Mouse (Mus musculus) liver, embryonic 11.5 days (tissue): Measurements from ENCODE around the gene Iqub. TPM values are rescaled to one million over a fixed set of nuclear protein-coding genes. Genes with fewer than 3 reads are reported as not detected.

Experiments
- ATAC-seq: fragments of 200-750 bp; cut with Nextera tagmentation; replicated peaks from 2 replicates; pipeline ENCODE4 v1.8.0; 2017; ENCODE audit warnings: moderate number of reproducible peaks, mild to moderate bottlenecking, moderate TSS enrichment, moderate library complexity; ENCODE audit not compliant: low FRiP score
- DNase-seq: peaks from one replicate; pipeline ENCODE4 v3.0.0-alpha.2; 2017; ENCODE audit warnings: low spot score
- H3K27ac ChIP-seq: fragments of 300-500 bp; sonication (generic); 2 replicates; pipeline ENCODE4 v1.5.1; 2014; ENCODE audit warnings: mild to moderate bottlenecking, low read depth, low read length, control low read depth
- H3K27me3 ChIP-seq: fragments of 300-500 bp; sonication (generic); replicated peaks from 2 replicates; pipeline ENCODE4 v1.6.1; 2014; ENCODE audit warnings: low read length, mixed read lengths; ENCODE audit not compliant: control insufficient read depth, insufficient read depth
- H3K36me3 ChIP-seq: fragments of 300-500 bp; sonication (generic); 2 replicates; pipeline ENCODE4 v1.6.1; 2014; ENCODE audit warnings: mild to moderate bottlenecking, low read length, moderate library complexity, mixed read lengths; ENCODE audit not compliant: control insufficient read depth, insufficient read depth
- H3K4me1 ChIP-seq: fragments of 300-500 bp; sonication (generic); replicated peaks from 2 replicates; pipeline ENCODE4 v1.6.1; 2014; ENCODE audit warnings: low read length, mixed read lengths; ENCODE audit not compliant: control insufficient read depth, insufficient read depth
- H3K4me2 ChIP-seq: fragments of 300-500 bp; sonication (generic); 2 replicates; pipeline ENCODE4 v1.6.1; 2014; ENCODE audit warnings: mild to moderate bottlenecking, control low read depth, moderate library complexity
- H3K4me3 ChIP-seq: fragments of 300-500 bp; sonication (generic); 2 replicates; pipeline ENCODE4 v1.5.1; 2014; ENCODE audit warnings: low read depth, low read length, control low read depth
- H3K9ac ChIP-seq: fragments of 300-500 bp; sonication (generic); 2 replicates; pipeline ENCODE4 v1.6.1; 2014; ENCODE audit warnings: low read depth, low read length, control low read depth
- H3K9me3 ChIP-seq: fragments of 300-500 bp; sonication (generic); 2 replicates; pipeline ENCODE4 v1.6.1; 2016; ENCODE audit warnings: low read length, inconsistent platforms, mixed read lengths; ENCODE audit not compliant: control insufficient read depth
- WGBS: fragments of 180-500 bp; shearing (Covaris S2); extraction: QIAGEN DNeasy Blood & Tissue Kit; methylation state at CpG from one replicate; pipeline ENCODE4 v1.1.7; 2014; 5-methylcytosine and 5-hydroxymethylcytosine counted together
- polyA plus RNA-seq: library from polyadenylated mRNA; unstranded; fragments of >200 nt; fragmentation: Nextera tagmentation; extraction: Ambion mirVana; gene quantifications from 2 replicates; pipeline ENCODE4 v1.2.1, GENCODE M21; 2014

Iqub gene
- polyA plus RNA-seq, 1 experiment from 2014 or later: not detected

DNA sequence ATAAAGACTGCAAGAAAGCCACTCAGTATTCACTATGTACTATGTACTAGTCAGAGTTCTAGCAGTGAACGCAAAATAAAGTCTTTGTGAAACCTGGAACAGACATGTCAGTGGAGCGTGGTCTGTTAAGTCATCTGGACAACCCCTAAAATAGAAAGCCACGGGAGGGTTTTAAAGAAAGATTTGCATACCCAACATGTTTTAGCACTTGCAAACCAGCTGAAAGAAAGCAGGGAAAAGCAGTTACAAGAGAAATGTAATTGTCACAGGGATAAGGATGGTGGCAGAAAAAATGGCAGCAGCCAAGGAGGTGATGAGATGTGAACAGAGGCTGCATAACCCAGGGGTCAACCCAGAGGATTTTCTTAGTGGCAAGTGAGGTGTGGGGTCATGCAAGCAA is 10.8 kb upstream of the Iqub start:
- H3K27ac ChIP-seq: no peak overlapping the region
- 88% methylated on average over 3 of the region's 3 CpGs for WGBS
- no peaks in the 10 kb centered on the region; the same call in 1 of the 2 replicates for H3K4me1 ChIP-seq
- H3K4me2 ChIP-seq: peak overlapping the region; percentile 74; the same call in 1 of the 2 replicates
- H3K9me3 ChIP-seq: no peaks in the 10 kb centered on the region
- H3K27me3 ChIP-seq: no peaks in the 10 kb centered on the region
- no peak overlapping the region for H3K9ac ChIP-seq
- no peak for ATAC-seq
- no peak for DNase-seq
- peaks cover 4% of the 10 kb centered on the region; the same call in 1 of the 2 replicates for H3K36me3 ChIP-seq
- peak overlapping the region; percentile 67; the same call in 1 of the 2 replicates for H3K4me3 ChIP-seq

- H3K4me1 ChIP-seq: no peaks in the 10 kb centered on the region
- H3K9ac ChIP-seq: no peak overlapping the region
- no peak overlapping the region for H3K27ac ChIP-seq
- H3K36me3 ChIP-seq: no peaks in the 10 kb centered on the region
- WGBS: 42% methylated on average over 2 of the region's 2 CpGs
- no peaks in the 10 kb centered on the region for H3K27me3 ChIP-seq
- DNase-seq (no peak), ATAC-seq (no peak)
- H3K4me2 ChIP-seq: no peak overlapping the region
- H3K9me3 ChIP-seq: no peaks in the 10 kb centered on the region
- no peak overlapping the region for H3K4me3 ChIP-seq
Observed at GRCm38 (mm10) chr6:24516197-24516596, 1.3 kb upstream of the Iqub start.

DNA sequence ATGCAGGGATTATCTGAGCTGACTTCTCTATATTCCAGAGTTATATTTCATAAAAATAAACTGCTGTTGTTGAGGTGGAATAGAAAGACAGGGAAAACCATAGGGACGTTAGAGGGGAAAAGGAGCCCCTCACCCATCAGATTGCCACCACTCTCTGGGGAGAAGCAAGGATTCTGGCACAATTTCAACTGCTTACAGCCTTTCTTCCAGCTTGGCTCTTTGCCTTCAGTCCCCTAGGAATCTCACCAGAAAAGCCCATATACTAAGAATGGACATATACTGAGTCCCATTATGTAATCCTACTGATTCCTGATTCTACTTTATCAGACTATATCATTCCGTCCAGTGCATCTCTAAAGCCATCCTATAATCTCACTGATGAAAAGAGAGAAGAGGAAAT is 10.7 kb downstream of the Iqub start:
- no peak for DNase-seq
- H3K4me3 ChIP-seq: no peak overlapping the region
- no peak for ATAC-seq
- no peaks in the 10 kb centered on the region for H3K36me3 ChIP-seq
- no peaks in the 10 kb centered on the region for H3K4me1 ChIP-seq
- H3K4me2 ChIP-seq: no peak overlapping the region
- no peak overlapping the region for H3K9ac ChIP-seq
- no peak overlapping the region for H3K27ac ChIP-seq
- H3K9me3 ChIP-seq: no peaks in the 10 kb centered on the region
- H3K27me3 ChIP-seq: no peaks in the 10 kb centered on the region
- 80% methylated on average over 2 of the region's 2 CpGs for WGBS

- ATAC-seq: no peak
- no peaks in the 10 kb centered on the region for H3K9me3 ChIP-seq
- no peak for DNase-seq
- H3K4me3 ChIP-seq: no peak overlapping the region
- H3K27ac ChIP-seq: no peak overlapping the region
- no peaks in the 10 kb centered on the region for H3K4me1 ChIP-seq
- H3K4me2 ChIP-seq: no peak overlapping the region
- no peak overlapping the region for H3K9ac ChIP-seq
- 4% methylated on average over 1 of the region's 1 CpGs for WGBS
- no peaks in the 10 kb centered on the region for H3K27me3 ChIP-seq
- no peaks in the 10 kb centered on the region for H3K36me3 ChIP-seq
Observed at GRCm38 (mm10) chr6:24490341-24490740, 24.5 kb downstream of the Iqub start.

GRCm38 (mm10) chr6:24486530-24486929 is 28.3 kb downstream of the Iqub start:
- Histone ChIP-seq H3K27me3 (no peaks in the 10 kb centered on the region), H3K36me3 (no peaks in the 10 kb centered on the region), H3K4me1 (no peaks in the 10 kb centered on the region), H3K9me3 (no peaks in the 10 kb centered on the region), H3K4me3 (no peak overlapping the region), H3K9ac (no peak overlapping the region), H3K4me2 (no peak overlapping the region), H3K27ac (no peak overlapping the region)
- 72% methylated on average over 5 of the region's 5 CpGs for WGBS
- no peak for ATAC-seq
- no peak for DNase-seq

DNA sequence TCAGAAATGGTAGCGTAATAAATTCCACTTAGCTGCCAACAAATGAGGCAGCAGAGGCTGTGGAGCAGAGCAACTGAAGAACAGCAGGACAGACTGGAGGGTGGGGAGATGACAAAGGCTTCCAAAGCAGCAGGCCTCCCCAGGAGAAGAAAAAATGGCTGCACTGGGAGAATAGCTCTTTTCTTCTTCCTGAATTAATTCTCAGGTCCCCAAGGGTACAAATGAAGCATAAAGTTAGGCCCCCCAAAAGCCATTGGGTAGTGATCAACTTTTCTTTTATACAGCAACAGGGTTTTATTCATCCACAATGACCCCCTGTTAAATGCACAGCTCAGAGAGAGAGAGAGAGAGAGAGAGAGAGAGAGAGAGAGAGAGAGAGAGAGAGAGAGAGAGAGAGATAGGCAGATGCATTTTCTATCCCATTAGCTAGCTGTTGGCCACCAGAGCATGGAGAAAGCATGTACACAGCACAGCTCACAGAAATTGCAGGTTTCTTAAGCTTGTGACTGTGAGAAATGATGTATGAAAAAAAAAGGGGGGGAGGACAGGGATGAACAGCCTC is 44.2 kb downstream of the Iqub start:
- Histone ChIP-seq H3K9ac (no peak overlapping the region), H3K4me2 (no peak overlapping the region), H3K9me3 (no peaks in the 10 kb centered on the region), H3K4me1 (no peaks in the 10 kb centered on the region), H3K36me3 (no peaks in the 10 kb centered on the region), H3K4me3 (no peak overlapping the region), H3K27ac (no peak overlapping the region), H3K27me3 (no peaks in the 10 kb centered on the region)
- 81% methylated on average over 1 of the region's 1 CpGs for WGBS
- no peak for DNase-seq
- no peak for ATAC-seq

GRCm38 (mm10) chr6:24470135-24470534 is 44.7 kb downstream of the Iqub start:
- Histone ChIP-seq H3K27me3 (no peaks in the 10 kb centered on the region), H3K27ac (no peak overlapping the region), H3K36me3 (no peaks in the 10 kb centered on the region), H3K9me3 (no peaks in the 10 kb centered on the region), H3K4me1 (no peaks in the 10 kb centered on the region), H3K9ac (no peak overlapping the region), H3K4me3 (no peak overlapping the region), H3K4me2 (no peak overlapping the region)
- ATAC-seq: no peak
- no peak for DNase-seq
- WGBS: 84% methylated on average over 2 of the region's 2 CpGs

DNA sequence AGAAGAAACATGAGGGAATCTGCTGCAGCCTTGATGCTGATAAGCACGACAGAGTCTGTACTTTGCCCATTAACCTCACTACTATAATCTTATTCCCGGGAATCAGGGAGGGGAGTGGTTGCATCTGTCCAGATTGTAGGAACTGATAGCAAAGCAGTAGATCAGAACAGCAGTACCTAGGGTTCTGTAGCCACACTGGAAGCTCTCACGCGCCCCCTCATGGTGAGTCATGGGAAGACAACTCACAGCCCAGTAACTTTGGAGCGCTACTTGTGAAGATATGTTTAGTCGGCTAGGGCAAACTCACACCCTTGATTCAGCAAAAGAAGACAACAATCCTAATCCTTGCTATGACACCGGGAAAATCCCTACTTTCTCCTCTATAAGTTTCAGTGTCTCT is 58.8 kb downstream of the Iqub start:
- Histone ChIP-seq H3K36me3 (no peaks in the 10 kb centered on the region), H3K9ac (no peak overlapping the region), H3K27ac (no peak overlapping the region), H3K4me2 (no peak overlapping the region), H3K4me3 (no peak overlapping the region), H3K9me3 (no peaks in the 10 kb centered on the region), H3K27me3 (no peaks in the 10 kb centered on the region), H3K4me1 (no peaks in the 10 kb centered on the region)
- ATAC-seq: no peak
- WGBS: 42% methylated on average over 7 of the region's 7 CpGs
- DNase-seq: no peak

- Histone ChIP-seq H3K4me3 (no peak overlapping the region), H3K27me3 (no peaks in the 10 kb centered on the region), H3K36me3 (no peaks in the 10 kb centered on the region), H3K9me3 (no peaks in the 10 kb centered on the region), H3K4me1 (no peaks in the 10 kb centered on the region), H3K27ac (no peak overlapping the region), H3K9ac (no peak overlapping the region), H3K4me2 (no peak overlapping the region)
- WGBS: 49% methylated on average over 22 of the region's 22 CpGs
- no peak for ATAC-seq
- DNase-seq: no peak
Observed at GRCm38 (mm10) chr6:24451026-24451821, 63.6 kb downstream of the Iqub start.
